Mouse (Mus musculus): ENCODE results near the gene Cma1. TPM values are rescaled to one million over a fixed set of nuclear protein-coding genes. Genes with fewer than 3 reads are reported as not detected.
A peak's percentile ranks its signal among the peaks of the same experiment; 100 is the strongest.
"Not testable (repeated sequence)": the region's sequence is repeated elsewhere in the genome, so short reads cannot be mapped to it uniquely, and the experiment has no call there.

The Cma1 gene
- polyA plus RNA-seq (2015; fragmentation: Nextera tagmentation; extraction: Ambion mirVana): 1.9 and 3.3 TPM in 2 replicates

DNA sequence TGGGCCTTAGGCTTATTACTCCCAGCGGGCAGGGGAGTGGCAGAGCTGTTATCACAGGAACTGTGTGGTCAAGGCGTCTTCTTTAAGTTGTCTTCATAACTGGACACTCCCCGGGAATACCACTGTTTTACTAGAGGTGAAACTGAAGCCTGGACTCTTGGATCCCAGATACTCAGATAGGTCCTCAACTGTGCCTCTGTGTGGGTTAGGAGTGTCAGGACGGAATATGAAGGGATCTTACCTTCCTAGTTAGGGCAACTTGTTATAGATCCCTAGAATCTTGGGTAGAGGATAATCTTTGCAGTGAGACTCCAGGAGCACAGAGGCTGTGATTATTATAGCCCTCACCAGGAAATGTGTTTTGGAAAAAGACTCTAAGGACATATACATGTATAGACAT is at the start of gene Cma1:
Gene Cma1, minus strand, starts transcription at position 101 of the 400 bp plus-strand sequence.
- 73% methylated on average over 4 of the region's 4 CpGs for WGBS
- Histone ChIP-seq H3K4me1 (replicated peaks) (no peaks in the 10 kb centered on the region), H3K9ac (no peak within 1 kb of the TSS), H3K9me3 (no peaks in the 10 kb centered on the region), H3K4me2 (replicated peaks) (no peak within 1 kb of the TSS), H3K4me3 (replicated peaks) (no peak within 1 kb of the TSS), H3K36me3 (no peaks in the 10 kb centered on the region), H3K27me3 (replicated peaks) (no peaks in the 10 kb centered on the region), H3K27ac (no peak within 1 kb of the TSS)
- no peak for ATAC-seq

DNA sequence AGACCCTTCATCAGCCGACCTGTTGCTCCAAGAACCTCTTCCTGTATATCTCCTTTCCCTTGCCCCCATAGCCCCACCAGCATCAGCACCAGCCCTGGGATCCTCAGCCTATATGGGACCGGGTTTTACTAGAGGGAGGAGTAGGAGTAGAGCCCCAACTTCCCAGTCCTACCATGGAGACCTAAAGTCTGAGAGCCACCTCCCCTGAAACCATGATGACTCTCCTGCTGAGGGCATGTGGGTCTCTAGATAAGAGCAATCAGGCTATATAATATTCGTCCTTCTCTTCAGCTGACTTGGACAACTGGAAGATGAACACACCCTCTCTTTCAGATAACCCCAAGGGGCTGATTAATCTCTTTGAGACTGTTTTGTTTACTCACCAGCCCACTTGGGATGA is 43.0 kb upstream of the Cma1 start:
- H3K9ac ChIP-seq; H3K4me3 ChIP-seq (replicated peaks); H3K36me3 ChIP-seq; H3K4me1 ChIP-seq (replicated peaks); ATAC-seq; H3K9me3 ChIP-seq; H3K27ac ChIP-seq; H3K27me3 ChIP-seq (replicated peaks); H3K4me2 ChIP-seq (replicated peaks): not testable (repeated sequence)
- 62% methylated on average over 2 of the region's 3 CpGs for WGBS

GRCm38 (mm10) chr14:55963900-55964299 is 19.4 kb upstream of the Cma1 start:
- H3K9ac ChIP-seq; H3K9me3 ChIP-seq; H3K4me1 ChIP-seq (replicated peaks); H3K27ac ChIP-seq; ATAC-seq; H3K36me3 ChIP-seq; H3K4me3 ChIP-seq (replicated peaks); H3K27me3 ChIP-seq (replicated peaks); H3K4me2 ChIP-seq (replicated peaks): not testable (repeated sequence)
- WGBS: 62% methylated on average over 2 of the region's 2 CpGs

DNA sequence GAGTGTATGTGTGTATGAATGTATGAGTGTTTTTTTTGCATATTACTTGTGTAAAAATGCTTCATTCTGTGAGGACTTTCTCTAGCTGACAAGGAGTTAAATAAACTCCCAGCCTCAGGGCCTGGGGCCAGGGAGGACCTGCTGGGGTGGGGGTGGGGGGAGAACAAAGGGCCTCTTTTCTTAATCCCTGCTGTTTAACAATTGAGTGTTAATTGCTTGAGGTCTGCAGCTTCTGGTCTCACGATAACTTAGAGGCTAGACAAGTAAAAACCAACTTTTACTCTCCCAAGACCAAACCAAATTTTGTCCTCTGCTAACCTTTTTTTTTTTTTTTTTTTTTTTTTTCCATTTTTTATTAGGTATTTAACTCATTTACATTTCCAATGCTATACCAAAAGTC is 18.8 kb upstream of the Cma1 start:
- Histone ChIP-seq H3K4me1 (replicated peaks) (no peaks in the 10 kb centered on the region), H3K27ac (no peak overlapping the region), H3K36me3 (no peaks in the 10 kb centered on the region), H3K27me3 (replicated peaks) (no peaks in the 10 kb centered on the region), H3K9me3 (no peaks in the 10 kb centered on the region), H3K4me2 (replicated peaks) (no peak overlapping the region), H3K9ac (no peak overlapping the region), H3K4me3 (replicated peaks) (no peak overlapping the region)
- ATAC-seq: no peak
- 4% methylated on average over 1 of the region's 1 CpGs for WGBS

DNA sequence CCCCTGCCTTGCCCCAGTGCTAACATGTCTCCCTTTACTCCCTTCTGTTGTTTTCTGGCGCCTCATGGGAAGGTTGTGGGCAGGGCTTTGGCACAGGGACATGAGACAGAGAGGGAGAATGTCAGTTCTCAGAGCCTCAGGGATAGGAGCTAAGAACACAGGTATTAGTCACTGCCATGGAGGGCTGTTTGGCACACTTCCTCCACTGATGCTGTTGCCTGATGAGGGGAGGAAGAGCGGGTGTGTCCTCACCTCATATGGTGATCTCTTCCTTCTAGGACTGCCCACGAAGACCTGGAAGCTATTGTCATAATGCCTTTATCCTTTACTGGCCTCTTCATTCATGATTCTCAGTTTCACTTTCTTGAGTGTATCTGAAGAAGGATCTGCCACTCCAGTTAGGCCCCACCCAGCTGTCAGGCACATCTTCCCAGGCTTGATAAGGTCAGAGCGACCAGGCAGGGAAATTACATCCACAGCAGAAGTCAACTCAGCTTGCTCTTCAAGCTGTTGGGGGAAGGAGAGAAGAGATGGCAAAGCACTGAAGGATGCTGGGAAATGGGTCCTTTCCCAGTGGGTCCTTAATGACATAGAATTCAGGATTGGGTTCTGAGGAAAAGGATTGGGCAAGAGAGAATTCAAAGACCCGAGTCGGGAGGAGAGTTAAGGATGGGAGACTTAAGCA is 6.0 kb upstream of the Cma1 start, which contains the start of gene Cma2:
Gene Cma2, plus strand, starts transcription at position 635 of the 685 bp plus-strand sequence.
- H3K4me3 ChIP-seq (replicated peaks): no peak within 1 kb of the TSS
- H3K4me2 ChIP-seq (replicated peaks): no peak within 1 kb of the TSS
- no peak within 1 kb of the TSS for H3K27ac ChIP-seq
- no peaks in the 10 kb centered on the region for H3K4me1 ChIP-seq (replicated peaks)
- no peak for ATAC-seq
- H3K27me3 ChIP-seq (replicated peaks): no peaks in the 10 kb centered on the region
- no peak within 1 kb of the TSS for H3K9ac ChIP-seq
- 85% methylated on average over 6 of the region's 6 CpGs for WGBS
- H3K9me3 ChIP-seq: no peaks in the 10 kb centered on the region
- no peaks in the 10 kb centered on the region for H3K36me3 ChIP-seq

GRCm38 (mm10) chr14:55946269-55946969 is 1.9 kb upstream of the Cma1 start:
- WGBS: 65% methylated on average over 2 of the region's 2 CpGs
- Histone ChIP-seq H3K9me3 (no peaks in the 10 kb centered on the region), H3K4me1 (replicated peaks) (no peaks in the 10 kb centered on the region), H3K36me3 (no peaks in the 10 kb centered on the region), H3K27ac (no peak overlapping the region), H3K4me2 (replicated peaks) (no peak overlapping the region), H3K9ac (no peak overlapping the region), H3K27me3 (replicated peaks) (no peaks in the 10 kb centered on the region), H3K4me3 (replicated peaks) (no peak overlapping the region)
- no peak for ATAC-seq

DNA sequence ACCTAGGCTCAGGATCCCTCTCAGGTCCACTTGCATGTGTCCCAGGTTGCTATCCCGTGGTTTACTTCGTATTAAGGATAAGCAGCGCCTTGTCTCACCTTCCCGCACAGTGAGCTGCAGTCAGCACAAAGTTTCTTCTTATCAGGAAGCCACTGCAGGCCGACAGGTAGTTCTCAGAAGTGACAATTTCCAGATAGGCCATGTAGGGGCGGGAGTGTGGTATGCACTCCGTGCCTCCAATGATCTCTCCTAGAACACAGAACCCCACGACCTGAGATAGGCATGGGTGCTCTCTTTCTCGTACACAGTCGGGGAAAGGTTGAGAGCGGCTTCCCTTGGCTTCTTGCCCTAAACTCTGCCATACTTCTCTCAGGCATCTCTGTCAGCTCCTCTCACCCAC is 874 bp downstream of the Cma1 start:
- no peak for ATAC-seq
- Histone ChIP-seq H3K4me1 (replicated peaks) (no peaks in the 10 kb centered on the region), H3K36me3 (no peaks in the 10 kb centered on the region), H3K4me3 (replicated peaks) (no peak overlapping the region), H3K9ac (no peak overlapping the region), H3K9me3 (no peaks in the 10 kb centered on the region), H3K27ac (no peak overlapping the region), H3K4me2 (replicated peaks) (no peak overlapping the region), H3K27me3 (replicated peaks) (no peaks in the 10 kb centered on the region)
- 67% methylated on average over 11 of the region's 11 CpGs for WGBS

GRCm38 (mm10) chr14:55940070-55940800 is 4.2 kb downstream of the Cma1 start:
- Histone ChIP-seq H3K4me3 (replicated peaks) (no peak overlapping the region), H3K4me1 (replicated peaks) (no peaks in the 10 kb centered on the region), H3K4me2 (replicated peaks) (no peak overlapping the region), H3K9me3 (no peaks in the 10 kb centered on the region), H3K27me3 (replicated peaks) (no peaks in the 10 kb centered on the region), H3K27ac (no peak overlapping the region), H3K9ac (no peak overlapping the region), H3K36me3 (no peaks in the 10 kb centered on the region)
- ATAC-seq: no peak
- WGBS: 39% methylated on average over 7 of the region's 7 CpGs

DNA sequence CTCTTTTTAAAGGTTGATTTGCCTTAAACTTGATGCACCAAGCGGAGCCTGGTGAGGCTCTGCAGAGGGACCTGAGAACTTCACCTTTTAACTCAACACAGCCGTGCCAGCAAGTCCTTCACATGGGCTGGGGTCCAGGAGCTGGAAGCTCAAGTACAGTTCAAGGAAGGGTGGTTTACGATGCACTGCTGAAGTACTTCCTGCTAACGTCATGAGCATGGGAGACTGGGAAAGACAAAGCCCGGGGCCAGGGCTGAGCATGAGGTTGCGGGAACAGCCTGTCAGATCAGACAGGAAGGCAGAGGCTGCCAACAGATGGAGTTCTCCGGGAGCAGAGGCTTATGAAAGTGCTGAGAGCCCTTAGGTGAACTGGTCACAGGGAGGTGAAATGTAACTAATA is 10.9 kb downstream of the Cma1 start:
- no peak overlapping the region for H3K9ac ChIP-seq
- 23% methylated on average over 7 of the region's 7 CpGs for WGBS
- no peaks in the 10 kb centered on the region for H3K4me1 ChIP-seq (replicated peaks)
- no peaks in the 10 kb centered on the region for H3K27me3 ChIP-seq (replicated peaks)
- 0 out of 2 replicates have a peak overlapping the region, but pooled peaks have one; percentile 3 for H3K4me2 ChIP-seq (replicated peaks)
- ATAC-seq: peak; percentile 69
- no peaks in the 10 kb centered on the region for H3K36me3 ChIP-seq
- no peaks in the 10 kb centered on the region for H3K9me3 ChIP-seq
- H3K4me3 ChIP-seq (replicated peaks): no peak overlapping the region
- no peak overlapping the region for H3K27ac ChIP-seq

- 66% methylated on average over 12 of the region's 12 CpGs for WGBS
- Histone ChIP-seq H3K4me2 (replicated peaks) (no peak overlapping the region), H3K4me1 (replicated peaks) (no peaks in the 10 kb centered on the region), H3K4me3 (replicated peaks) (no peak overlapping the region), H3K36me3 (no peaks in the 10 kb centered on the region), H3K9me3 (no peaks in the 10 kb centered on the region), H3K9ac (no peak overlapping the region), H3K27me3 (replicated peaks) (no peaks in the 10 kb centered on the region), H3K27ac (no peak overlapping the region)
- ATAC-seq: no peak
Measured at GRCm38 (mm10) chr14:55929263-55929997, 15.0 kb downstream of the Cma1 start.

DNA sequence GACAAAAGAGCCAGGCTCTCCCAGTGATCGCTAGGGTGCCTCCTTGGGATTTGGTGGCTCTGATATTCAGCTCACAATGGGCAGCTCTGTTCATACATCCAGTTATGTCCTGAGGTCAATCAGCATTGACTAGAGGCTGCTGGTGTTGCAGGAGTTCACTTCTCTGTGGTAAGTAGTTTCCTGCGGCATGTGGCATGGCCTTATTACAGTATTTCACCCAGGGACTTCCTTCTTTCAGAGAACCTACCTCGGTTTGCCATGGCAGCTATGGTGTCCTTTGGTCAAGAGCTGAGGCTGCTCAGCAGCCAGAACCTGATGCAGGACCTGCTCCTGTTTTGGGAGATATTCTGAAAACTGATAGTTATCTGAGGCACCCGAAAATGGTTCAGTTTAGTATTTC is 17.6 kb downstream of the Cma1 start:
- ATAC-seq: no peak
- Histone ChIP-seq H3K36me3 (no peaks in the 10 kb centered on the region), H3K4me1 (replicated peaks) (no peaks in the 10 kb centered on the region), H3K9ac (no peak overlapping the region), H3K4me3 (replicated peaks) (no peak overlapping the region), H3K9me3 (no peaks in the 10 kb centered on the region), H3K27ac (no peak overlapping the region), H3K4me2 (replicated peaks) (no peak overlapping the region), H3K27me3 (replicated peaks) (no peaks in the 10 kb centered on the region)
- WGBS: 77% methylated on average over 4 of the region's 4 CpGs

Measured in intestine, embryonic 15.5 days (tissue).